Mouse (Mus musculus) left cerebral cortex, postnatal 4 days (tissue): Measurements from ENCODE around the gene Maco1. TPM values are rescaled to one million over a fixed set of nuclear protein-coding genes. Genes with fewer than 3 reads are reported as not detected.
"Not testable (repeated sequence)": the region's sequence is repeated elsewhere in the genome, so short reads cannot be mapped to it uniquely, and the experiment has no call there.

Source experiments
- DNase-seq: peaks from one replicate; pipeline ENCODE4 v3.0.0-alpha.2; 2022
- intact Hi-C: fragments of 180-260 bp; cut with DNase I; formaldehyde crosslinking; loops from one replicate; pipeline ENCODE4 v1.15.1; 2025
- total RNA-seq, 2 experiments: library from RNA; stranded (reverse); gene quantifications; 2 replicates each; pipeline ENCODE4 v1.2.3; 2021

Gene Maco1
- total RNA-seq, 2 experiments from 2014 or later: 82.5 to 84.3 TPM

DNA sequence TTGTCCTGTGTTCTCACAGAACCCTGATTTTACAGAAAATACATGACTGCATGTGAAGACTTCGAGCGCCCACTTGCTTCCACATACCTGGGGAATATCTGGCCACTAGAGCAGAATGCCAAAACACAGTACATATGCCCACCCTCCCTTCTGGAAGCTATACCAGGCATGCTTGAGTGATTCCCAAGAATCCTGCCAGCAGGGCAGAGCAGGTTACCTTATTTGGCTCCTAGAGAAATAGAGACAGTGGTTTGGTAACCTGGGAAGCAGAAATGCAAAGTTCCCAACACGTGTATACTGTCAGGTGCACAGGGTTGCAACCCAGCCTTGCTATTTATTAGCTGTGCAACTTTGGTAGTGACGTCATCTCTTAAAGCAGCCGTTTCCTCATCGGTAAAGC lies 8.7 kb upstream of the Maco1 start:
- DNase-seq: no peak
- intact Hi-C loops: no loop called here

DNA sequence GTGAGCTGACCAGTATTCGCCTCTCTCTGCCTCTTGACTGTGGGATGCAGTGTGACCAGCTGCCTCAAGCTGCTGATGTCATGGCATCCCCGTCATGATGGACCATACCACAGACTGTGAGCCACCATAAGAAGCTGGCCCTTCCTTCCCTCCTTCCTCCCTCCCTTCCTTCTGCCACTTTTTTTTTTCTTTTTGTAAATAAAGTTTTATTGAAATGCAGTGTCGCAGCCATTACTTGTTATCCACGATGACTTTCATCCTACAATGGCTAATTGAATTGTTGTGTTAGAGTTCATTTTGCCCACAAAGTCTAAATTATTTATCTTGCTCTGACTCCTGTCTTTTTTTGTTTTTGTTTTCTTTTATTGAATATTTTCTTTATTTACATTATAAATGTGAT lies 5.3 kb upstream of the Maco1 start:
- intact Hi-C loops: no loop called here
- no peak for DNase-seq

DNA sequence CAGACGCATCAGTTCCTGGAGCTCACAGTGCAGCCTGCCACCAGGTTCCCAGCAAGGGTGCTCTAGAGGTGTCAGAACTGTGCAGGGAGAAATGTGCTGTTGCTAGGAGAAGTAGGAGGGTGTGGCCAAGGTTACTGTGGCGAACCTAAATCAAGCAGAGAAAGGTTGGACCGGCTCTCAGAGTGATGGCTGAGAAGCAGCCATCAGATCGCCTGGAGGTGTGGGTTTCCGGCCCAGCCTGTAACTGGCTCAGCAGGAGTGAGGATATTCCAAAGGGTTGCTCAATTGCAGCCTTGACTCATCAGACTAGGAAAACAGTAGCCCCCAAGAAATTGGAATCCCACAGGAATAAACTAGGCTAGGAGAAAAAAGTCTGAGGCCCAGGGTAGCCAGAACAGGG lies 3.4 kb upstream of the Maco1 start:
- no peak for DNase-seq
- intact Hi-C loops: no loop called here

DNA sequence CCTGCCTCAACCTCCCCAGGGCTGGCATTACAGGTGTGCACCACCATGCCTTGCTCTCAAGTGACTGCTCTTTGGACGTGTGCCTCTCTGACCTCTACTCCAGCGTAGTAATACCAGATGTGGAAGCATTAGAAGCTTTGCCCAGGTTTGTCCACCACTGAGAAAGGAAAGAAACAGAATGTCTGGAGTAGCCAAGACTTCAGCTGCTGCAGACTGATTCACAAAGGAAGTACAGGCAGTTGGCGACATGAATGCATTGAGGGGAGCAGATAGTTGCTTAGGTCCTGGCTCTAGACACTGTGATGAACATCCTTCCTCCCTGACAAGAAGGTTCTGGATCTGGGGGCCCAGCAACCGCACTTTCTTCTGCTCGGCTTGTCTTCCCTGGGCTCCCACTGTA lies 2.9 kb upstream of the Maco1 start:
- intact Hi-C loops: no loop called here
- no peak for DNase-seq

DNA sequence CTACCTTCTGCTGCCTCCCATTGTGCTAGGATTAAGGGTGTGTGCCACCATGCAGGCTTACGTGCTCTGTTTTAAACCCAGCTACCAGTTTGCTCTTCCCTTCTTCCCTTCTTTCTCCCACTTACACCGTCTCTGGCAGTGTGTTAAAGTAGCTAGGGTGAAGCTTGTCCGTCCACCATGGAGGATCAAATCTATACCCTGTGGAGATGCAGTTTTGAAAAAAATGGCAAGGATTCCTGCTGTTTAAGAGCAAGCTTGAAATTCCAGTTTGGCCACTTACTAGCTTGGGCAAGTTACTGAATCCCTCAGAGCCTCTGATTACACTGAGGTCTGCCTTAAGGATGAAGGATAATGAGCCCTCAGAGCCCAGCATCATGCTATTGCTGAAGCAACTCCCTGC lies 2.2 kb upstream of the Maco1 start:
- no peak for DNase-seq
- intact Hi-C loops: no loop called here

DNA sequence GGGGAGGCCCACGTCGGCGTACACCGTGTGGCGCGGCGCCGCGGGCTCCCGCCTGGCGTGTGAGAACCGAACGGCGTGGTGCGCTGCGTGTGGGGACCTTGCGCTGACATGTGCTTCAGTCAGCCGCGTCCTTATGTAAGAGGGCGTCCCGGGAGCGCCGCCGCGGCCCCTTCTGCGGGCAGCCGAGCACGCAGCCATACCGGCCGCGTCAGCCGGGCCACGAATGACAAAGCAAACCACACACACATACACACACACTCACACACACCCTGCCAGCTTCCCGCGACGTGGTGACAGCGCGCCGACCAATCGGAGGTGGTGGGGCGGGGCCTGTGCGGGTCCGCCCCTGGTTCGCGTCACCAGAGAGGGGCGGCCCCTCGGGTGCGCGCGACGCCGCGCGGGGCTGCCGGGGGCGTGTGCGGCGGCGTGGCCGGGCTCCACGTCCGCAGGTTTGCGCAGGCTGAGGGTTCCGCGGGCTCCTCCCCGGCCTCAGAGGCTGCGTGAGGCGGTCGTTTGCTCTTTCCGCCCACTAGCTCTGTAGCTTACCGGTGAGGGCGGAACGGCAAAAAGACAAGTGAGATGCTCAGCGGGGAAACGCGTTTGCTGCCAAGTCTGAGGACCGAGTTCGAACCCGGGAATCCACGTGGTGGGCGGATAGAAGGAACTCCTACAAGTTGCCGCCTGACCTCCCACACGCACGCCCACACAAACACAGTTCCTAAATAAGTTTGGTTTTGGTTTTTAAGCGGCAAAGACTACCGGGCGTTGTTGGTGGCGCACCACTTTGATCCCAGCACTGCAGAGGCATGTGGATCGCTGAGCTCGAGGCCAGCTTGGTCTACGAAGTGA lies 716 bp upstream of the Maco1 start:
- intact Hi-C loops: no loop called here
- peak; percentile 97 for DNase-seq

DNA sequence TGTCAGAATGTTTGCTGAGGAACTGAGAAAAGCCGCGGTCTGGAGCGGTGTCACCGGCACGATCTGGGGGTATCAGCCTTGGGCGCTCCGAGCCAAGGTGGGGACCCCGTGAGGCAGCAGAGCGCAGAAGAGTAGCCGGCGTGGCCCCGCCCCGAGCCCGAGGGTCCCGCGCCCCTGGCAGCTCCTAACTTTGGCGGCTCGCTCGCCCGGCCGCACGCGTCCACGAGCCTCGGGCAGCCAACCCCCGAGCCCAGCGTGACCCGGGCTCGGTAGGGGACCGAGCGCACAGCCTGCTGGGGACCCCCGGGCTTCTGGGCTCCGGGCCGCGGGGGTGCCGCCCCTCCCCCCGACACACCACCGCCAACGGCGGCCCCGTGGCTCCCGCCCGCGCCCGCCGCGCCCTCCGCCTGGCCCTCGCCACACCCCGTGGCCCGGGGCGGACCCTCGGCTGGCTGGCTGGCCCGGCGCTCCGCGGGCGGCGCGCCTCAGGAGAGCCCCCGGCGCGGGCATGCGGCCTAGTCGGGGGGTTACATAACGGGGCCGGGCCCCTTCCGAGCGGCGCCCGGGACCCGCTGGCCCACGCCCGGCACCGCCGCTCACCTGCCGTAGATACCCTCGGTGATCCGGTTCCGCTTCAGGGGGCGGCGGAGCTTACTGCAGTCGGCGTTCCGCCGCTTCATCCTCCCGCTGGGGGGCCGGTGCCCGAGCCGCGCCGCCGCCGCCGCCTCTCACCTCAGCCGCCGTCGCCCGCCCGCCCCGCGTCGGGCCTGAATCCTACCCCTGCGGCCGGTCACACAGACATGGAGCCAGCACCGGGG lies 498 bp downstream of the Maco1 start:
- intact Hi-C loops: no loop called here
- DNase-seq: peak; percentile 51

DNA sequence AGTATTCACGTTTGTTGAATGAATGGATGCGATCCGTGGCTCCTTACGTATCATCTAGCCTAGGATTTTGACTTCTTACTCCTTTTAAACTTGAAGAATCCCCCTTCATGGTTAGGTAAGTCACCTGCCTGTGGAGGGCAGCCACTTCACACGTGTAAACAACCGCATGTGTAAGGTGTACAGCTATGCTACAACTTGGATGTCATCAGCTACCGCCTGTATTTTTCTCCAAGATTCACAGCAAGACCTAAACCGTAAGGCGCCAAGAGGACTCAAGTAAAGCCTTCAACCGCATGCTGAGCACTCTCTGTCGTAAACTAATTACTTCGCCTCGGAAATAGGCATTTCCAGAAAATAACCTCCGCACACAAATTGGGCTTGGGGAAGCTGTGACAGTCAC lies 1.3 kb downstream of the Maco1 start:
- intact Hi-C loops: no loop called here
- DNase-seq: no peak

DNA sequence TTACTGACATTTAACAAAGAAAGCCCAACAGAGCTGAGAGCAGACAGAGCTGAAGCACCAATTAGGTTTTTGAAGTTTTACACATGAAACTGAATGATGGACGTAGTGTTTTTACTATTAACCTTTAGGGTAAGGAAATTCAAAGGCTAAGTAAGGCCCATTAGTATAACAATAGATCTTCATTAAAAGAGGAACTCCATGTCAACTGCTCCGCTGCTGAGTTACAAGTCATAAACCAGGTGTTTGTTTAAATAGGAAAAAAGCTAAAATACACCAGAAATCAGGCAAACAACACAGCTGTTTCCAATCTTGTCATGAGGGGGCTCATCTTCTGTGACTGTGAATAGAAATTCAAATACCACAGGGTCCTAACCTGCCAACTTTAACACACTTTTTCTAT lies 1.9 kb downstream of the Maco1 start:
- intact Hi-C loops: no loop called here
- DNase-seq: no peak

DNA sequence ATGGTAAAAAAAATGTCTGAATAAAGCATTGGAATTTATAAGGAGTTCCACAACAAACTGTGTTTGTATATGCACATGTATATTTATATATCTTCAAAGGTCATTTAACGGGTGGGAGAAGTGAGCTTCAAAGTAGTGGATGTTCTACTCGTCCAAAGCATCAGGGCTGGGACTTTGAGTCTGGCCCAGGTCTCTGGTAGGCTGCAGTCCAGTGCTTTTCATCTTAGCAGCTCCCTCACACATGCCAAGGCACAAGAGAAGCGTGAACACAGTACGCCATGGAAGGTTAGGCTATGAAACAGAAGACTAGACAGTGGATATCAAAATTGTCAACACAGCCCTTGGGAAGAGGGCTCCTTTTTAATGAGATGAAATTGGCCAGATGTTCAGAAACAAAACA lies 2.6 kb downstream of the Maco1 start:
- intact Hi-C loops: no loop called here
- DNase-seq: no peak

DNA sequence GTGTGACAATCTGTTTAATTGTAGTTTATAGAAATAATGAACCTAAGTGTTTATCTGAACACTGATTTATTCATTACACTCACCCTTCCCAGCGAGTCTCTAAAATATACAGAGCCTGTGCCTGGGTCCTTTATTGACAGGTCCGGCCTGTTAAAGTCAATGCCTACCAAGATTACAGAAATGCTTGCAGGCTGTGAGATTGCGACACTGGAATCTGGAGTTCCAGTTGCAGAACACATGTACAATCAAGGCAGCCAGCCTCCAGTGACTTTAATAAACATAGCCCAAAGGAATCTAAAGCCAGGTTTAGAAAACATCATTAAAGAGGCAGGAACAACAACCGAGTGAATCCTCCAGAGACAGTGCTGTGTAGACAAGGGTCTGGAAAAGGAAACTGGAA lies 5.6 kb downstream of the Maco1 start:
- no peak for DNase-seq
- intact Hi-C loops: no loop called here

DNA sequence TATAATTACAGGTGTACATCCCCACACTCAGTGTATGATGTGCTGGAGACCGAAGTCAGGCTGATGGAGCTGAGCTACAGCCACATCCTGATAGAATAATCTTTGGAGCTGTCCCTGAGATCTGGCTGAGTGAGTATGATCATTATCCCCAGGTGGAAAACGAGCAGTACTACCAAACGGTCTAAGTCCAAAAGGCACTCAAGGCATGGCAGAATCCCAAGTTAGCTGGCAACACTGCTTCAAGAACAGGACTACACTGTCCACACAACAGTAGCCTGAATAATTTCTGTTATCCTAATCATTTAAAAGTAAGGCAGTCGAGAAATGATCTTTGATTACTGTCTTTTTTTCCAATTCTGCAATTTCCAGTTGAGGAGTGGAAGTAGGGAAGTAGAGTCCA lies 9.6 kb downstream of the Maco1 start:
- intact Hi-C loops: no loop called here
- no peak for DNase-seq

DNA sequence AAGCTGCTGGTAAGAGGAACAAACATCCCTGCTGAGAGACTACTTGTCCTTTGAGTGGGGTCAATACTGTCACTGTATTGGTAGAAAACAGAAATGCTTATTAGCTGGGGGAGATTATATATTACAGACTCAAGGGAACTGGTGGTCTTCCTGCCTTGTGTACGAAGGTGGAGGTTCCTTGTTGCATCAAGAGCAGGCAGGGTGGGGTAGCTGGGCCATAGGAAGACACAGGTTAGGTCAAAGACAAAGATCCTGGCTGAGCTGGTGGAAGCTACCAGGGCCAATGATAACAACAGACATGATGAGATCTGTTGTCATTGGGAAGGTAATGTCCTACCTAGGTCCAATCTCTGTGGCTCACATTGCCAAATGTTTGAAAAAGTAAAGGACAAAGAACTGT lies 12.9 kb downstream of the Maco1 start:
- DNase-seq: no peak
- intact Hi-C loops: no loop called here

DNA sequence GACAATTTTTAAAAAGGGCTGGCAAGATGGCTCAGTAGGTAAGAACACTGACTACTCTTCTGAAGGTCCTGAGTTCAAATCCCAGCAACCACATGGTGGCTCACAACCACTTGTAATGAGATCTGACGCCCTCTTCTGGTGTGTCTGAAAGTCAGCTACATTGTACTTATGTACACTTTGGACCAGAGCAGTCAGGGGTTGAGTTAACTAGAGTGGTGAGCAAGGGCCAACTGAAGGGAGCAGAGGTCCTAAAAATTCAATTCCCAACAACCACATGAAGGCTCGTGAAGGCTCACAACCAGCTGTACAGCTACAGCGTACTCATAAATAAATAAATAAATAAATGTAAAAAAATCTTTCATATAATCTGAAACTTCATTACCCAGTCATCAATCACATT lies 14.4 kb downstream of the Maco1 start:
- intact Hi-C loops, DNase-seq: not testable (repeated sequence)

DNA sequence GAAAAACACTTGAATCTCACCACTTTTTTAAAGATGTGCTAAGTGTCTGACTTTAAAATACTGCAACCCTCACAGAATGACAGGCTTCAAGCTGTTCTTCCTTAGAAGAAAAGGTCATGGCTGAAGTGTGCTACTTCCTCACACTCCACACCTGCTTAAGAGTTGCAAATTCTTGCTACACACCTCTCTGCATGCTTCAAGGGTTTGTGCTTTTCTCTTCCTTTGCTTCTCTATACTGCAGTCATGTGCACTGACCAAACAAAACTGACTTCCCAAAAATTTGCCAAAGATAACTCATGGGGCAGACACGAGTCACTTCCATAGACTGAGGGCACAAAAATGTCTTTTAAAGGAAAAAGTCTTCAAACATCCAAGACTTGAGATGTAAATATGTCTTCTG lies 14.9 kb downstream of the Maco1 start:
- no peak for DNase-seq
- intact Hi-C loops: no loop called here

DNA sequence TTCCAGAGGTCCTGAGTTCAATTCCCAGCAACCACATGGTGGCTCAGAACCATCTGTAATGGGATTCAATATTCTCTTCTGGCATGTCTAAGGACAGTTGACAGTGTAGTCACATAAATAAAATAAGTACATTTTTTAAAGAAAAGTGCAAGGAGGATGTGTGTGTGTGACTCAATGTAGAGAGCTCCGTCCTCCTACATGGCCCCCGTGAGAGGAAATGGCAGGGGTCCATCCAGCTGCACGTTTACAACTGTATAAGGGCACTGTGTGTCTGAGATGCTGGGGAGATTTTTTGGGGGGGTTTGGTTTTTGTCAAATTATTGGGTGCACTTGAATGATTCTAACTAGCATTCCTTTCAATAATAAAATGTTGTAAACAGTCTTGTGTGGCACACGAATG lies 17.7 kb downstream of the Maco1 start:
- intact Hi-C loops: no loop called here
- DNase-seq: no peak

DNA sequence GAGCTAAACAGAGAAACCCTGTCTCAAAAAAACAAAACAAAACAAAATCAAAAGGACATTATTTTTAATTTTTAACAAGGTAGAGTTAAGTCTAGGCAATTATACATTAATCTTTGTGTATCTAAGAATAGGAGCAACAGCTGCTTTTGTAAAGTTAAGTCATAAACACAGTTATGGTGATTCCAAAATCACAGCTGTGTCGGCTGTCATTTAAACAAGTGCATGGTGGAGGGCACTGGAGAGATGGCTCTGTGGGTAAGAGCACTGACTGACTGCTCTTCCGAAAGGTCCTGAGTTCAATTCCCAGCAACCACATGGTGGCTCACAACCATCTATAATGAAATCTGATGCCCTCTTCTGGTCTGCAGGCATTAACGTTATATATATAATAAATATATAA lies 21.2 kb downstream of the Maco1 start:
- intact Hi-C loops: no loop called here
- DNase-seq: no peak

DNA sequence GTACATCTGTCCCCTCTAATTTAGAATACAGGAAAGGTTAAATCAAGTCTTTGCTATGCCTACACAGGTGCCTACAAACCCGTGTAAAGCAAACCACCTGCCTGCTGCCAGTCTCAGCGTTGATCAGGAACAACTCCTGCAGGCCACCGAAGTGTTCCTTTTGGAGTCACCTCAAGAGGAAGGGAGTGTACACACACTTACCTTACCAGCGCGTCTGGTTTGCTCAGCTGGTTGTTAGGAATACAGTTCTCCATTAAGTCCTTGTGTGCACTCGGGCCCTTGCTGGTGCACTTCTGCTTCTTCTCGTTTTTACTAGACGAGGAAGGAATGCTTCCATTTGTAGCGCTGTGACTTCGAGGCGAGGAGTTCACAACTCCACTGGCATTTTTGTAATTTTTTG lies 25.3 kb downstream of the Maco1 start:
- no peak for DNase-seq
- intact Hi-C loops: no loop called here

DNA sequence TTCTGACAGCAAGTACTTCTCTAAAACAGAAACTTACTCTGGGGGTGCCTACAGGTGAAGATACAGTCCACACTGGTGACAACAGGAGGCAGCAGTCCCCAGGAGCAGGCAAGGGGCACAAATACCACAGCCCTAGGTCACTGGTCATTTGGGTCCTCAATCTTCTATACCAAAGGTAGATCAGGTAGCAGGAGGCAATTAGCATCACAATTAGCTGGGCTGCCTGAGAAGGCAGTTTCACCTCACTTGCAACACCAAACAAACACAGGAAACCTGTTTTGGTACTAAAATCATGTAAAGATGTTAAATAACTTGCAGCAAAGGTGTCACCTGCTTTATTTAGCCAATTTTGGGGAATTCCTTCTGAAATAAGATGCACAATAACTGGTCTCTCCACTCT lies 26.8 kb downstream of the Maco1 start:
- intact Hi-C loops: no loop called here
- no peak for DNase-seq

DNA sequence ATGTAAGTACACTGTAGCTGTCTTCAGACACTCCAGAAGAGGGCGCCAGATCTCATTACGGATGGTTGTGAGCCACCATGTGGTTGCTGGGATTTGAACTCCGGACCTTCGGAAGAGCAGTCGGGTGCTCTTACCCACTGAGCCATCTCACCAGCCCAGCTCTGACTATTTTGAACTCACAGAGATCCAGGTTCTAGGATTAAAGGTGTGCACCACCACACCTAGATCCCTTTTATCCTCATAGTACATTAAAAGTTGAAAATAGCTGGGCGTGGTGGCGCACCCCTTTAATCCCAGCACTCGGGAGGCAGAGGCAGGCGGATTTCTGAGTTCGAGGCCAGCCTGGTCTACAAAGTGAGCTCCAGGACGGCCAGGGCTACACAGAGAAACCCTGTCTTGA lies 27.3 kb downstream of the Maco1 start:
- intact Hi-C loops, DNase-seq: not testable (repeated sequence)

DNA sequence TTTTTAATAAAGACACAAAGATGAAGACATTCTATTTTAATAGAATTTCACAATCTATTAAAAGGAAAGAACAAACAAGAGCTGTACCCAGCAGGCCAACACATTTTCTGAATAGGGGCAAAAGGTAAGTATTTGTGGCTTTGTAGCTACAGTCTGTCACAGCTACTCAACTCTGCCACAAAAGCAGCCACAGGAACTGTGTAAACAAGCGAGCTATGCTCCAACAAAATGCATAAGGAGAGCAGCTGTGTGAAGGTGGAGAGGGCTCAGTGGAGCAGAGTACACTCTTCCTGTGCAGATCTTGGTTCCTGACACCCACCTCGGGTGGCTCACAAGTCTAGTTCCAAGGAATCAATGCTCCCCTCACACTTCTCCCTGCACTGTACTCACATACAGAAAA lies 29.6 kb downstream of the Maco1 start:
- intact Hi-C loops: no loop called here

DNA sequence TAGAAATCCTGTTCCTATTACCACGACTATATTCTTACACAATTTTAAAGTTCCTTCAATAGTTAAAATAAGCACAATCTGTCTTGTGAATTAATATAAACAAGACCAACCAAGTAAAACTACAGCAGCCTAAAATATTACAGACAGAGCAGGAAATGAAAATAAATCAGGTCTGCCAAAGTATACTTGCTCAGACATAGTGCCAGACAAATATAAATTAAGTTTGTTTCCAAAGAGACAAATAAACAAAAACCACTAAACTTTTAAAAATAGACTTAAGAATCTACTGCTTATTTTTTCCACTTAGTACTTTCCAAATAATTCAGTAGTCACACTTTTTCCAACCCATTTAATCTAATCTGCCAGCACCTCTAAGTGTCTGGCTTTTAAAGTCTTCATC lies 32.1 kb downstream of the Maco1 start:
- intact Hi-C loops: no loop called here
- DNase-seq: no peak

More for the DNA sequence above, 29.6 kb downstream of the Maco1 start:
- no peak for DNase-seq
